Mouse (Mus musculus): Measurements from ENCODE around the gene Slc35e3.

Gene Slc35e3

DNA sequence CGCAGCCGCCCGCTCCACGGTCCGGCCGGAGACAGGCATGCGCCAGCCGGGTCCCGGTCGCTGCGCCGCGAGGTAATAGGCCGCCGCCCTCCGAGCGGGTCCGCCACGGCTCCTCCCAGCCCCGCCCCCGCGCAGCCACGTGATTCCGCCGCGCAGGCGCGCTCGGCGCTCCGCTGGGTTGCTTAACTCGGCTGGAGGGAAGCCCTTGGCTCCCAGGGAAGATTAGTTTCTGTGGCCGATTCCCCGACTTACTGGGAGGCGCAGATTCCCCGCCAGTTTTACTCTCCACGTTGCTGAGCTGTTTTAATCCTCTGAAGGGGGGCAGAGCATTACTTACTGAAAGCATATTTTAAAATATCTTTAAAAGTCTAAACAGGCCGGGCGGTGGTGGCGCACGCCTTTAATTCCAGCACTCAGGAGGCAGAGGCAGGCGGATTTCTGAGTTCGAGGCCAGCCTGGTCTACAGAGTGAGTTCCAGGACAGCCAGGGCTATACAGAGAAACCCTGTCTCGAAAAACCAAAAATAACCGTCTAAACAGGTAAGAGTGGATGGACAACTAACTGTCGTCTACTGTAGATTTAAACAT is at the start of gene Slc35e3:
TSS of gene Slc35e3 (minus strand) at position 69 of the 587 bp plus-strand sequence.
- peak; percentile 89 for DNase-seq (ENCODE audit: extremely low read depth, insufficient read length, low spot score)

- DNase-seq (ENCODE audit: extremely low read depth, insufficient read length, low spot score), result no peak
Measured at GRCm38 (mm10) chr10:117795206-117795605, 49.0 kb upstream of the Slc35e3 start.

GRCm38 (mm10) chr10:117793436-117794030 is 47.4 kb upstream of the Slc35e3 start:
- DNase-seq (ENCODE audit: extremely low read depth, insufficient read length, low spot score), result no peak

GRCm38 (mm10) chr10:117792141-117793091 is 46.3 kb upstream of the Slc35e3 start, which contains the start of gene Nup107:
Gene Nup107, minus strand, starts transcription at chr10:117792705.
- DNase-seq (ENCODE audit: extremely low read depth, insufficient read length, low spot score), result peak; percentile 100

- DNase-seq (ENCODE audit: extremely low read depth, insufficient read length, low spot score), result no peak
Measured at GRCm38 (mm10) chr10:117791171-117791470, 45.0 kb upstream of the Slc35e3 start.

GRCm38 (mm10) chr10:117790421-117791170 is 44.4 kb upstream of the Slc35e3 start:
- no peak for DNase-seq (ENCODE audit: extremely low read depth, insufficient read length, low spot score)

DNA sequence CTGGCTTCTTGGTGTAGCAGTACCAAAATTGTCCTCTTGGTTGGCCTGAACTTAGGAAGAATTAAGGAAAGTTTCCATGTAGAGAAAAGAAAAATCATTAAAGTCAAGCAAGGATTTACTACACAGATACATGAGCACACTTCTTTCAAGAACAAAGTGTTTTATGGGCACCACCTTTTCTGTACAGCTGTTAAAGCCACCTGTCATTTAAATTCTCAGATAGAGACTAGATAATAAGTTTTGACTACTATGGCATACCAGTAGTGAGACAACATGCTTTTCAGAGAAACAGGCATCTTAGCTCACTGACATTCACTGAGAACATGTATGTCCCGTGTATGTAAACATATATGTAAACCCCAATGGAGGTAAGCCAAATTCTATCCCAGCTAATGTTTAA is 43.8 kb upstream of the Slc35e3 start:
- no peak for DNase-seq (ENCODE audit: extremely low read depth, insufficient read length, low spot score)

DNA sequence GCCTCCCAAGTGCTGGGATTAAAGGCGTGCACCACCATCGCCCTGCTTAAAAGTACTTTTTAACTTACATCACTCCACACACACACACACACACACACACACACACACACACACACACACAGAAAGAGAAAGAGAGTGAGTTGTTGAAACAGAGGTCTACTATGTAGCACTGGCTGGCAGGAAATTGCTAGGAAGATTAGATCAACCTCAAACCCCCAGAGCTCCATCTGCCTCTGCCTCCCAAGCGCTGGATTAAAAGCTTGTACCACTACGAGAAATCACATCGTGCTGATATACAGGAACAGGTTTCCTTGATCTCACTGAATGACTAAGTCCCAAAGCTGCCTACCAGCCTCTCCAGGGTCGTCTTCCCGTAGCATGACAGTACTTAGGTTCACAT is 38.5 kb upstream of the Slc35e3 start:
- DNase-seq (ENCODE audit: extremely low read depth, insufficient read length, low spot score), result no peak

DNA sequence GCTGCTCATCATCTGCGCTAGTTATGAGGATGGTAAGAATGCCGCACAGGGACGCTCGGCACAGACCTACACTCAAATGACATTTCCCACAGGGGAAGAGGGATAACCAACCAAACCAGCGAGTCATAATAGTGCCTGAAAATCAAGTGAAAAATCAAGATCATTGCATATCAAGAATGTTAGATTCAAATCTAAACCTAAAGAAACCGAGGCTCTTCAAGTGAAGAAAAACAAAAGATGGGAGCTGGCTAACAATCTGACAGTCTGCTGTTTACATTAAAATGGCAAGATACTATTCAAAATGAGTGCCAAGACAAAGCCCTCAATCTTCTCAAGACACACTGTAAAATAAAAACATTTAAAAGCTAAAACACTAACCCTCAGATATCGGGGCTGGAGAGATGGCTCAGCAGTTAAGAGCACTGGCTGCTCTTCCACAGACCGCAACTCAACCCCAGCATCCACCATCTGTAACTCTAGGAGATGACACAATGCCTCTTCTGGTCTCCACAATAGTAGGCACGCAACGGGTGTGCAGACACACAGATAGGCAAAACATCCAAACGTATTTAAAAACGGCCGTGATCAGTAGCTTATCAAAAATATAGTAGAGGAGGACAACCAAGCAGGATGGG is 37.7 kb upstream of the Slc35e3 start:
- DNase-seq (ENCODE audit: extremely low read depth, insufficient read length, low spot score), result no peak

DNA sequence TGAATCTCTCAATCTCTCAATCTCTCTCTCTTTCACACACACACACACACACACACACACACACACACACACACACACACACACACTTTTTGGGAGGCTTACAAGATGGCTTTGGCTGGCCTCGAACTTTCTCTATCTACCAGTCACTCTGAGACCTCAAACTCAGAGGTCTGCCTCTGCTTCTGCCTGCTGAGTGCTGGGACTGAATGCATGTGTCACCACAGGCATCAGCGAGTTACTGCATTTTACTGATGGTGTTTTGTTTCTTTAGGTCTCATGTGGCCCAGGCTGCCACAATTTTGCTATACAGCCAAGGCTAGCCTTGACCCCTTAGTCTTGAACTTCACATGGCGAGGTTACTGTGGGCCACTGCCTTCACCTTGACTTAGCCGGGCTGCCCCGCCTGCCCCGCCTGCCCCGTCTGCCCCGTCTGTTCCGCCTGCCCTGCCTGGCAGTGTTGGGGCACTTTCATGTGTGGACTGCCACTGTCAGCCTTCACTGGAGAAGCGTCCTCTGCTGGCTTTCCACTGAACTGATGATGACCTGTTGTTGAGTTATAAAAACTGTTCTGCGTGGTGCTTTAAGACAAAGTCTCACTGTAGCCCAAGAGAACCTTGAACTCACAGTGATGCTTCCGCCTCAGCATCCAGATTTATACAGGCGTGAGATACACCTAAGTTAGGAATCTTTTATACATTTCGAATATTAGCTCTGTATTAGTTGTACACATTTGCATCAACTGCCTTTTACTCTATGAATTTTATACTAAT is 36.5 kb upstream of the Slc35e3 start:
- DNase-seq (ENCODE audit: extremely low read depth, insufficient read length, low spot score), result no peak

- no peak for DNase-seq (ENCODE audit: extremely low read depth, insufficient read length, low spot score)
Measured at GRCm38 (mm10) chr10:117782056-117782455, 35.9 kb upstream of the Slc35e3 start.

DNA sequence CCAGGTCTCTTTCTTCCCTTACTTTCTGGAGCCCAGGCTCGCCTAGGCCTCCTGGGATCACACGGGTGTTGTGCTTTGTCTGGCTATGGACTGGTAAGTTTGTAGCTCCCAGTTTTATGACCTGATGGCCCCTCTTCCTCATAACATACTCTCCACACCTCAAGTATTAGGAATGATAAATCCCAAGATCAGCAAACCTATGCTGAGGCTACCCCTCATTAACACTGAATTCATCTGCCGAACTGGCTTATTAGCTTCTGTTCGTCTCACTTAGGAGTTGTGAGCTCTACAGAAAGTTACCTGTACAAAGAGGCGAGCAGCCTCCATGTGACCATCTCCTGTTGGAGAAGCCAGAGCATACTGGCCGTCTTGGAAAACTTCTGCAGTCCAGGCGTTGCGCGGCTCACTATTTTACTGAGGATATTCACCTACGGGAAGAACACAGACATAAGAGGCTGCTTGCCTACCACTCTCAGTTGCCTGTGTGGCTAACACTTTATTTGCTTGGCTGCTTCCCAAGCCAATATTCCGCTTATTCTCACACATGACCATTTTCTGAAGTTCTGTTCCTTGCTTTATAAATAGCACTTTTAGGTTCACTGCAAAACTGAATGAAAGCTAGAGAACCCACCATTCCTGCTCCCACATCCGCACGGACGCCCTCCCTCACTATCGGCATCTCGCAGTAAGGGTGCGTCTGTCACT is 35.0 kb upstream of the Slc35e3 start:
- no peak for DNase-seq (ENCODE audit: extremely low read depth, insufficient read length, low spot score)

- DNase-seq (ENCODE audit: extremely low read depth, insufficient read length, low spot score), result no peak
Measured at GRCm38 (mm10) chr10:117780306-117780911, 34.2 kb upstream of the Slc35e3 start.

- DNase-seq (ENCODE audit: extremely low read depth, insufficient read length, low spot score), result no peak
Measured at GRCm38 (mm10) chr10:117779581-117780305, 33.6 kb upstream of the Slc35e3 start.

GRCm38 (mm10) chr10:117778951-117779350 is 32.8 kb upstream of the Slc35e3 start:
- no peak for DNase-seq (ENCODE audit: extremely low read depth, insufficient read length, low spot score)

DNA sequence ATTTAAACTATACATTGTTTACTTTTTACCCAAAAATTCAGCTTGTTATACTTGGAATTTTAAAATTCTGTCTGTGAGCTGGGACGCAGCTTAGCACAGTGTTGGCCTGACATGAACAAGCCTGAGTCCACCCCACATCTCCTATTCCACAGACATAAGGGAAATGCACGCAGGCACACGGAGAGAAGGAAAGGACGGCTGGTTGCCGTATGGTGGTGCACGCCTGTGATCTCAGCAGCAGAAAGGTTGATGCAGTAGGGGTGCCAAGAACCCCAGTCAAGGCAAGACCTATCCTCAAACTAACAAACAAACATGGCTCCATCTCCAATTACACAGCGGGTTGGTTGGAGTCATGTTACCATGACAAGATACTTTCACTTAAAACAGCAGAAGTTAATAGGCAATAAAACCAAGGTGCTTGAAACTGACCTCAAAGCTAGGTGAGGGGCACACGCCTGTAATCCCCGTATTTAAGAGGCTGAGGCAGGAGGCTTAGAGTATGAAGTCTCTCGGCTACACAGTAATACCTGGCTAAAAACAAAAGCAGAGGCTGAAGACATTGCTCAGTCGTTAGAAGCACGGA is 32.3 kb upstream of the Slc35e3 start:
- DNase-seq (ENCODE audit: extremely low read depth, insufficient read length, low spot score), result no peak

DNA sequence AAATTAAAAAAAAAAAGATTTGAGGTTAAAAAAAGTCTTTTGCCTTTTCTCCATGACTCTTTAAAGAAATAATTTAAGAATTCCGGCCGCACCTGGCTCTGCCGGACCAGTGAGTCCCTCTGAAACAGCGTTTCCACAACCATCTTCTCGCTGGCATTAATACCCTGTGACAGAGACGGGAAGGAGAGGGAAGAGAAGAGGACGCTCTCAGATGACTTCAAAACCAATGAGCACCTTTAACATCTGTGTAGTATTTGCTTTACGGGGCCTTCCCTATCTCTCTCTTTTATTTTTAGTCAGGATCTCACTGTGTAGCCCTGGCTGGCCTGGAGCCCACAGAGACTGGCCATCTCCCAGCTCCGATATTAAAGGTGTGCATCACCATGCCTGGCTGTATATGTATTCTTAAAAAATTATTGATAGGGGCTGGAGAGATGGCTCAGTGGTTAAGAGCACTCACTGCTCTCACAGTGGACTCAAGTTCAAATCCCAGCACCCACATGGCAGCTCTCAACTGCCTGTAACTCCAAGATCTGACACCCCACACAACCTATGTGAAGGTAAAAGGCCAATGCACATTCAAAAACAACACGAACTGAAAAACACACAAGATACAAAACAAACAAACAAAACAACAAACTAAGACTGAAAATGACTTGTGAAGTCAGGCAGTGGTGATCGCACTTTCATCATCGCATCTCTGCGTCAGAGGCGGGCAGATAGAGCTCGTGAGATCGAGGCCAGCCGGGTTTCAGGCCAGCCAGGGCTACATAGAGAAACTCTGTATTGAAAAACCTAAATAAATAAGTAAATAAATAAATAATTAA is 31.5 kb upstream of the Slc35e3 start:
- DNase-seq (ENCODE audit: extremely low read depth, insufficient read length, low spot score), result no peak
